8 mouse cellular contexts compared by ENCODE assay signal in genomic region chr8:121947753-121948141, GRCm38 (mm10). TPM values are rescaled to one million over a fixed set of nuclear protein-coding genes. Genes with fewer than 3 reads are reported as not detected.
DNase-seq lines count a peak whose midpoint lies in the region; ATAC-seq and TF ChIP-seq lines count a peak whose summit lies in the region.

No protein-coding gene starts in this region.

- H3K4me2 ChIP-seq in CH12.LX (ENCODE audit: insufficient read depth, low read depth, poor library complexity, severe bottlenecking): peak overlapping the region; percentile 69
- H3K4me2 ChIP-seq in forebrain, embryonic 12.5 days: peak overlapping the region; percentile 64
- peak overlapping the region; percentile 78 for H3K4me2 ChIP-seq in lung, embryonic 14.5 days

- peaks cover 19% of the 10 kb centered on the region for H3K79me2 ChIP-seq in CH12.LX (replicated peaks; ENCODE audit: control insufficient read depth, extremely low read depth, insufficient read depth, poor library complexity, severe bottlenecking)

- dilution Hi-C loops in CH12.LX (cut with MboI; ENCODE audit: extremely low pct_ligation_motif_present, extremely low pct_unique_long_range_greater_than_20kb, low sequenced_read_pairs): no loop called here

- TF ChIP-seq RAD21 in CH12.LX (IDR thresholded peaks at IDR 0.05; ENCODE audit: low read depth, low read length): no peak

- H3K9ac ChIP-seq in CH12.LX (ENCODE audit: insufficient read depth, low read depth): peak overlapping the region; percentile 32
- peak overlapping the region; percentile 62 for H3K9ac ChIP-seq in forebrain, embryonic 12.5 days
- peak overlapping the region; percentile 59 for H3K9ac ChIP-seq in lung, embryonic 14.5 days

- no peak for TF ChIP-seq CTCF in CH12.LX (conservative IDR thresholded peaks at IDR 0.05 in 1 of 2, IDR thresholded peaks at IDR 0.05 in 1 of 2; ENCODE audit: low read depth in 2 of 2, low read length in 2 of 2)
- TF ChIP-seq CTCF in lung, embryonic 14.5 days (IDR thresholded peaks at IDR 0.05; ENCODE audit: low read depth): no peak

- H3K4me3 ChIP-seq in CH12.LX (replicated peaks in 1 of 3; ENCODE audit: low read depth in 2 of 3, low read length in 2 of 3, poor library complexity in 1 of 3): peak overlapping the region; percentile 54 to 63 (median 59)
- peak overlapping the region; percentile 34 for H3K4me3 ChIP-seq in forebrain, embryonic 12.5 days (replicated peaks)
- peak overlapping the region; percentile 37 for H3K4me3 ChIP-seq in lung, embryonic 14.5 days (ENCODE audit: low read depth, low read length)

- intact Hi-C loops in heart, postnatal 14 days (cut with DNase I): no loop called here

- DNase-seq in CH12.LX (ENCODE audit: extremely low read depth): no peak
- DNase-seq in c-Kit-negative CD71-positive TER-119-positive erythroid progenitor cells, embryonic 14.5 days (ENCODE audit: low read depth, low spot score): peak; percentile 79
- DNase-seq in heart, postnatal 14 days: peak; percentile 92 to 95
- DNase-seq in large intestine, adult 2 months (ENCODE audit: low read depth, low spot score): peak; percentile 65
- peak; percentile 99 for DNase-seq in lung, embryonic 14.5 days
- DNase-seq in thymus, adult 18-20 months: peak; percentile 86 to 87

- peak; percentile 30; the same call in 1 of the 2 replicates for ATAC-seq in forebrain, embryonic 12.5 days (ENCODE audit: low FRiP score)
- ATAC-seq in lung, embryonic 14.5 days (ENCODE audit: insufficient read depth): peak; percentile 40
- ATAC-seq in neutrophil, adult 5-6 weeks (ENCODE audit: extremely low read depth, insufficient number of reproducible peaks, low FRiP score, poor library complexity, severe bottlenecking): peak; percentile 7; the same call in 1 of the 2 replicates

- peaks cover 2 to 5% of the 10 kb centered on the region in 2 experiments for H3K36me3 ChIP-seq in CH12.LX (replicated peaks in 1 of 2; ENCODE audit: control insufficient read depth in 1 of 2, insufficient read depth in 1 of 2, low read length in 1 of 2)
- no peaks in the 10 kb centered on the region for H3K36me3 ChIP-seq in forebrain, embryonic 12.5 days (replicated peaks)
- peaks cover 5% of the 10 kb centered on the region; the same call in 1 of the 2 replicates for H3K36me3 ChIP-seq in lung, embryonic 14.5 days (ENCODE audit: insufficient read depth)

- H3K27me3 ChIP-seq in CH12.LX (replicated peaks): peaks cover 25% of the 10 kb centered on the region
- H3K27me3 ChIP-seq in forebrain, embryonic 12.5 days: no peaks in the 10 kb centered on the region
- H3K27me3 ChIP-seq in lung, embryonic 14.5 days (ENCODE audit: insufficient read depth, low read length): no peaks in the 10 kb centered on the region

- in situ Hi-C loops in CH12.LX (cut with MboI; ENCODE audit: low pct_ligation_motif_present, low pct_unique_long_range_greater_than_20kb, low sequenced_read_pairs): loop anchor here (10.0 kb wide), 1 partner anchor 363 kb away; no protein-coding TSS in a partner anchor

- H3K9me3 ChIP-seq in CH12.LX (replicated peaks; ENCODE audit: low read length): no peaks in the 10 kb centered on the region
- H3K9me3 ChIP-seq in forebrain, embryonic 12.5 days: no peaks in the 10 kb centered on the region
- H3K9me3 ChIP-seq in lung, embryonic 14.5 days (ENCODE audit: low read depth, low read length): no peaks in the 10 kb centered on the region

- peaks cover 6 to 24% of the 10 kb centered on the region in 2 experiments for H3K4me1 ChIP-seq in CH12.LX (ENCODE audit: control insufficient read depth in 1 of 2, insufficient read depth in 2 of 2)
- H3K4me1 ChIP-seq in forebrain, embryonic 12.5 days: peaks cover 47% of the 10 kb centered on the region
- peaks cover 26% of the 10 kb centered on the region for H3K4me1 ChIP-seq in lung, embryonic 14.5 days (ENCODE audit: insufficient read depth)

- TF ChIP-seq EP300 in CH12.LX (IDR thresholded peaks at IDR 0.05; ENCODE audit: low read length): no peak

- H3K27ac ChIP-seq in CH12.LX (ENCODE audit: insufficient read depth, low read depth): peak overlapping the region; percentile 79; the same call in 1 of the 2 replicates
- peak overlapping the region; percentile 90 for H3K27ac ChIP-seq in forebrain, embryonic 12.5 days
- peak overlapping the region; percentile 91 for H3K27ac ChIP-seq in lung, embryonic 14.5 days (ENCODE audit: low read depth)

- TF ChIP-seq POLR2A in CH12.LX (IDR thresholded peaks at IDR 0.05; ENCODE audit: low read depth, low read length): peak; percentile 77

- under 1% methylated on average over 18 of the region's 18 CpGs for WGBS in forebrain, embryonic 12.5 days
- 3% methylated on average over 18 of the region's 18 CpGs for WGBS in large intestine, adult 2 months
- under 1% methylated on average over 18 of the region's 18 CpGs for WGBS in lung, embryonic 14.5 days

TF ChIP-seq in CH12.LX, 34 proteins besides CTCF, POLR2A, EP300 and RAD21 (continues in another document):
- TF ChIP-seq ZMIZ1 (IDR thresholded peaks at IDR 0.05; ENCODE audit: low read depth, low read length) (0 out of 2 replicates have a peak, but pooled peaks have one; percentile 14), USF1 (IDR thresholded peaks at IDR 0.05; ENCODE audit: low read depth, low read length) (no peak), HCFC1 (IDR thresholded peaks at IDR 0.05; ENCODE audit: low read depth, low read length) (peak; percentile 47; the same call in 1 of the 2 replicates), POLR2AphosphoS2 (IDR thresholded peaks at IDR 0.05; ENCODE audit: low read depth, low read length) (no peak), MXI1 (IDR thresholded peaks at IDR 0.05; ENCODE audit: low read depth, low read length) (no peak), UBTF (IDR thresholded peaks at IDR 0.05; ENCODE audit: low read depth, low read length) (no peak), TBP (conservative IDR thresholded peaks at IDR 0.05; ENCODE audit: low read depth, low read length) (no peak), ELF1 (IDR thresholded peaks at IDR 0.05; ENCODE audit: low read depth, low read length) (0 out of 2 replicates have a peak, but pooled peaks have one; percentile 53), NELFE (IDR thresholded peaks at IDR 0.05; ENCODE audit: low read depth, low read length) (peak; percentile 68), JUN (IDR thresholded peaks at IDR 0.05; ENCODE audit: insufficient read depth, low read depth, low read length) (no peak), SIN3A (IDR thresholded peaks at IDR 0.05; ENCODE audit: low read length) (0 out of 2 replicates have a peak, but pooled peaks have one; percentile 26), GABPA (IDR thresholded peaks at IDR 0.05; ENCODE audit: insufficient replicate concordance, low read depth, low read length) (no peak), TCF12 (IDR thresholded peaks at IDR 0.05; ENCODE audit: low read depth, low read length) (peak; percentile 58), ZNF384 (IDR thresholded peaks at IDR 0.05; ENCODE audit: low read depth, low read length) (no peak), MEF2A (IDR thresholded peaks at IDR 0.05; ENCODE audit: borderline replicate concordance, low read depth, low read length) (peak; percentile 34; the same call in 1 of the 2 replicates), CHD2 (IDR thresholded peaks at IDR 0.05; ENCODE audit: low read length) (peak; percentile 75), PAX5 (IDR thresholded peaks at IDR 0.05; ENCODE audit: low read length) (no peak), MAX (IDR thresholded peaks at IDR 0.05; ENCODE audit: low read length) (no peak; the same call in 1 of the 2 replicates), E2F4 (IDR thresholded peaks at IDR 0.05; ENCODE audit: insufficient replicate concordance, low read depth, low read length) (0 out of 2 replicates have a peak, but pooled peaks have one; percentile 75), SMC3 (IDR thresholded peaks at IDR 0.05; ENCODE audit: low read depth, low read length) (no peak), MAFK (IDR thresholded peaks at IDR 0.05; ENCODE audit: insufficient replicate concordance, low read length) (no peak), BHLHE40 (IDR thresholded peaks at IDR 0.05; ENCODE audit: low read depth, low read length) (0 out of 2 replicates have a peak, but pooled peaks have one; percentile 27), NRF1 (IDR thresholded peaks at IDR 0.05; ENCODE audit: low read depth, low read length) (no peak), MYC (IDR thresholded peaks at IDR 0.05; ENCODE audit: low read depth, low read length) (no peak), CHD1 (IDR thresholded peaks at IDR 0.05; ENCODE audit: low read depth, low read length) (0 out of 2 replicates have a peak, but pooled peaks have one; percentile 2), USF2 (conservative IDR thresholded peaks at IDR 0.05; ENCODE audit: low read depth, low read length) (no peak)

RNA-seq across cellular contexts. Expression of gene Banp, which starts 1.8 kb away (rescaled TPM):
- total RNA-seq in CH12.LX (2012; rRNA removed) (29.1 and 34.2 TPM in 2 replicates), CH12.LX (2014; rRNA removed) (20.9 and 25.7 TPM in 2 replicates)
- polyA plus RNA-seq in CH12.LX (2012; ENCODE audit: insufficient read length, low read depth): 13.2 and 14.9 TPM in 2 replicates
- polyA plus RNA-seq in forebrain, embryonic 12.5 days (2016; fragmentation: Nextera tagmentation; extraction: Ambion mirVana): 49.1 and 65.9 TPM in 2 replicates
- total RNA-seq in heart, postnatal 14 days (2021): 10 to 100 TPM; 16.0 to 24.5 TPM
- polyA plus RNA-seq in large intestine, adult 2 months (2012; rRNA removed): 28.3 and 35.3 TPM in 2 replicates
- 42.1 and 43.8 TPM in 2 replicates for polyA plus RNA-seq in lung, embryonic 14.5 days (2014; fragmentation: Nextera tagmentation; extraction: Ambion mirVana)
- total RNA-seq in neutrophil, adult 5-6 weeks (2017): 46.5 and 88.3 TPM in 2 replicates

RNA-seq across cellular contexts. Expression of gene Car5a, which starts 3.0 kb away (rescaled TPM):
- total RNA-seq in CH12.LX (2012; rRNA removed) (3.1 and 9.7 TPM in 2 replicates), CH12.LX (2014; rRNA removed) (not detected in 2 replicates)
- polyA plus RNA-seq in CH12.LX (2012; ENCODE audit: insufficient read length, low read depth): 0.90 and 1.6 TPM in 2 replicates
- 0.31 TPM in 1 of 2 replicates, not detected in the other for polyA plus RNA-seq in forebrain, embryonic 12.5 days (2016; fragmentation: Nextera tagmentation; extraction: Ambion mirVana)
- total RNA-seq in heart, postnatal 14 days (2021): not detected
- 0.10 and 0.18 TPM in 2 replicates for polyA plus RNA-seq in large intestine, adult 2 months (2012; rRNA removed)
- polyA plus RNA-seq in lung, embryonic 14.5 days (2014; fragmentation: Nextera tagmentation; extraction: Ambion mirVana): not detected in 2 replicates
- not detected in 2 replicates for total RNA-seq in neutrophil, adult 5-6 weeks (2017)

RNA-seq across cellular contexts. Expression of gene Slc7a5, which starts 40.3 kb away (rescaled TPM):
- 156 and 207 TPM in 2 replicates for total RNA-seq in CH12.LX (2012; rRNA removed)
- 110 and 119 TPM in 2 replicates for total RNA-seq in CH12.LX (2014; rRNA removed)
- 235 and 291 TPM in 2 replicates for polyA plus RNA-seq in CH12.LX (2012; ENCODE audit: insufficient read length, low read depth)
- 34.7 and 37.6 TPM in 2 replicates for polyA plus RNA-seq in forebrain, embryonic 12.5 days (2016; fragmentation: Nextera tagmentation; extraction: Ambion mirVana)
- 1 to 10 TPM; 6.7 to 7.0 TPM for total RNA-seq in heart, postnatal 14 days (2021)
- 16.8 and 19.3 TPM in 2 replicates for polyA plus RNA-seq in large intestine, adult 2 months (2012; rRNA removed)
- polyA plus RNA-seq in lung, embryonic 14.5 days (2014; fragmentation: Nextera tagmentation; extraction: Ambion mirVana): 27.3 and 28.8 TPM in 2 replicates
- total RNA-seq in neutrophil, adult 5-6 weeks (2017): 4.5 and 4.9 TPM in 2 replicates
